Mouse (Mus musculus) adrenal gland, postnatal 4 days (tissue): Measurements from ENCODE around the gene Atrip. TPM values are rescaled to one million over a fixed set of nuclear protein-coding genes. Genes with fewer than 3 reads are reported as not detected.

ENCODE experiments used
- DNase-seq, 2 experiments: peaks; one replicate each; pipeline ENCODE4 v3.0.0; 2021 to 2022; ENCODE audit warnings: low spot score in 2 of 2, mixed read lengths in 2 of 2
- total RNA-seq, 2 experiments: library from RNA; stranded (reverse); gene quantifications; 2 replicates each; pipeline ENCODE4 v1.2.3; 2021

Gene Atrip
- total RNA-seq, 2 experiments from 2014 or later, result 20.7 to 21.3 TPM

DNA sequence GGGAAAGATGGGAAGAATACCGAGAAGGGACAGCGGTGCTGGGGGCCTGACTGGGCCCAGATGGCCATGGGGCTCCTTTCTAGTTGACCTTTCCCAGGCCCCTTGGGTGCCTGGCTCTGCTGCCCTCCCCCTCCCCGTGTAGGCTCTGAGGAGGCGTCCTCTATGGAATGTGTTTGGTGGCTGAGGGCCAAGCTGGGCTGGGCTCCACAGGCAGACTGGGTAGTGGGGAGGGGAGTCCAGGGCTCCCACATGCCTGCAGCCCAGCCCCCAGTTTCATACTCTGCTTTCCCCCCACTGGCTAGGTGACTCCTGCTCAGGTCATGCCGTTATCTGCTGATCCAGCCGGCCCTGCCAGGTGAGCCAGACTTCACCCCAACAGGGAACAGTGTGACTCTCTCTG is 25.0 kb upstream of the Atrip start:
- no peak for DNase-seq

DNA sequence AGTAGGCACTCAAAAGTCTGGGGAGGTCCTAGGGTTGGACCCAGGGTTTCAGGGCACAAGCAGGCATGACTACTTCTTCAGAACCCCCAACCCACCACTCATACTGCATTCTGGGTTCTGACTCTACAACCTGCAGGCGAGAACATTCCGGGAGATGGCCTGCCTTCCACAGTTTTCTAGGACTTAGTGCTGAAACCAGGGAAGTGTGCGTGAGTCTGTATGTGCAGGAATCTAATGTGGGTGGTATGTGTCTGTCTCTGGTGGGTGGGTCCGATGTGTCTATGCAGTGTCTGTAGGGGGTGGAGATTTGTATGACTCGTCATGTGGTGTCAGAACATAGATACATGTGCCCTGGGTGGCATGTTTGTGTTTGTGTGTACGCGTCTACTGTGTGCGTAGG is 24.4 kb upstream of the Atrip start:
- DNase-seq, result no peak

DNA sequence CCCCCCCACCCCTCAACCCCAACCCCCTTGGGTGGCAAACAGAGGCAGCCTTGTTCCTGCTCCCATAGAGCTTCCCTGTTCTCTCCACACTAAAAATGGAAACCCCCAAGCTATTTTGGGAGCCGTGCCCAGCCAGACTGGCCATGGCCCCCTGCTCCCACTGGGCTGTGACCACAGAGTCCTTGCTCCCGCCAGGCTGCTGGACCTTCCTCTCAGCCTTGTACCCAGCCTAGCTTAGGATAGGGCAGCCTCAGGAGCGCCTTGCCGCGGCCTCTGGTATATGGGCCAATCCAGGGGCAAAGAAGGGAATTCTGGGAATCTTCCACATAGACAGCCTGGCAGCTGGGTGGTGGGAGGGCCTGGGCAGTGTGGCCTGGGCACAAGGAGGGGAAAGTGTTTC is 23.9 kb upstream of the Atrip start:
- DNase-seq, result peak in 1 of 2 experiments; percentile 51

DNA sequence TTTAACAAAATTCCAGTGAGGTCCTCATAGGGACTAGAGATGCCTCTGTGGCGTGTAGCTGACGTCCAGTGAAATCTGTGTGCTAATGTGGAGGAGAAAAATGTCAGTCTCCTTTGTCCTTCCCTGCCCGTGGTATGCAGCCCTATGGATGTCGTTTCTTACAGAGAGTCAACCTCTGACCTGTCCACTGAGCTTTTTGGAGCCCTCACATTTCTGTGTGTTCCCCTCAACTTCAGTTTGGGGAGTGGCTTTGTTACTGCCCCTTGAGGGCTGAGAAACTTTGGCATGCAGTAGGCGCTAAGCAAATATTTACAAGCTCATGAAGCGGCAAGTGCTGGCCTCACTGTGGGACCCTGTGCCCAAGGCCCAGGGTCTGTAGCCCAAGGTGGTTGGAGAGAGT is 23.4 kb upstream of the Atrip start:
- no peak for DNase-seq

DNA sequence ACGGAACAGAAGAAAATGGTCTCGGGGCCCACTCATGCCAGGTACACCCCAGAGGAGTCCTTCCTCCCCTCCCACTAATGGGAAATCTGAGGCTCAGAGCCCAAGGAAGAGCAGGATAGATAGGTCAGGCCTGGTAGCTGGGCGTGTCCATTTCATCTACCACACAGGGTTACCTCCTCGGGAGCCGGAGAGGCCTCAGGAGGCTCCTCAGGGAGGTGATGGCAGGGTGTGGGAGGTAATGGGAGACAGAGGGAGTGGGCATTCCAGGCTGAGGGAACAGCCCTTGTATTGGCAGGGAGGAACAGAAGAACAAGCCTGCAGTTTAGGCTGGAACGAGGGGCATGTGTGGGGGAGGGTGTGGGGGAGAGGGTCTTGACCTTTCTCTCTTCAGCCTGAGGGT is 22.9 kb upstream of the Atrip start:
- no peak for DNase-seq

DNA sequence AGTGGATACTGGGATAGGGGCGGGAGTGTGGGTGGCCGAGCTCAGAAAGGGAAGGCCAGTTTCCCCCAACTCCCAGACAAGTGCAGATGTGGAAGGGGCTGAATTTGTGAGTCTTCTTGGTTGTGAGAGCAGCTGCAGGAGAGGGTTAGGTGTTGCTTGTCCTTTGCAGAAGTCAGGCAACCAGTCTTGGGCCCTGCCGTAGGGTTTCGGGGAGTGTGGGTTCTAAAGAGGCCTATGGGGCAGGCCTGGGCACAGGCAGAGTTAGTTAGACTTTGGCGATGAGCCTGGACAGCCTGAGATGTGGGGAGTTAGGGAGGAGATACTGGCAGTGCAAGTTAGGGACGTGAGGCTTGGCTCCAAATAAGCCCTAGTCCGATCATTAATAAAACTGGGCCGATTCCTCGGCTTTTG is 22.3 kb upstream of the Atrip start:
- DNase-seq, result no peak

DNA sequence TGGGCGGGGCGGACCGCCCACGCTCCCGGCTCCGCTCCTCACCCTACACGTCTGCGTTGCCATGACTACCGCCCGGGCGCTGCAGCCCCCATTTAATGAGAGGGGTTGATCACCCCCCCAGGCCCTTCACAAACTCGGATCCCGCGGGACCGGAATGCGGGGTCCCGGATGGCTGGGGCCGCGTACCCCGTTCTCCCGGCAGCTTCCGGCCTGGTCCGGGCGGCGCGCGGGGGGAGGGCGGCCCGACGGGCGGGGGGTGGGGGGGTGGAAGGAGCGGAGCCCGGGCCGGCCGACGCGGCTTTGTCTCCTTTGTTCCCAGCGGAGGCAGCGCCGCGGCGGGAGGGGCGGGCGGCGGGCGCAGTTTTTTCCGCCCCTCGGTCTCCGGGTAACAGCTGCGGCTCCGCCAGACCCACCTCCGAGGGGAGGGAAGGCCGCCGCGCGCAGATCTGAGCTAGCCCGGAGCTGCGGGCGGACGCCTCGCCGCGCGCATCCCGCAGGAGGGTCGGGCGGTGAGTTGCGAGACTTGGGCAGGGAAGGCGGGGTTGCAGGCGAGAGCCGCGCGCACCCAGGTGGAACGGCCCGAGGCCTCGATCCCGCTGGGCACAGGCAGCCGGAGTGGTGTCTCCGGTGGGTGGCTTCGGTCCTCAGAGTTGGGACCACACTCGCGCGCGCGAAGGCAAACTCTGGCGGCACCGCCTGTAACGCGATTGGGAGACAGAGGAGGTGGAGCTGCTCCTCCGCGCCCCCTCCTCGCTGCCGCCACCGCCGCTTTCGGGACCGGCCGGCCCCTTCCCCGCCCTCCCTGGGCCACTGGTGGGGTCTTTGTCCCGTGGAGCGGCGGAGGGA is 21.4 kb upstream of the Atrip start, which contains the start of gene Plxnb1:
TSS of gene Plxnb1 (plus strand) at position 253 of the 846 bp plus-strand sequence.
- DNase-seq, result peak; percentile 54 to 56

DNA sequence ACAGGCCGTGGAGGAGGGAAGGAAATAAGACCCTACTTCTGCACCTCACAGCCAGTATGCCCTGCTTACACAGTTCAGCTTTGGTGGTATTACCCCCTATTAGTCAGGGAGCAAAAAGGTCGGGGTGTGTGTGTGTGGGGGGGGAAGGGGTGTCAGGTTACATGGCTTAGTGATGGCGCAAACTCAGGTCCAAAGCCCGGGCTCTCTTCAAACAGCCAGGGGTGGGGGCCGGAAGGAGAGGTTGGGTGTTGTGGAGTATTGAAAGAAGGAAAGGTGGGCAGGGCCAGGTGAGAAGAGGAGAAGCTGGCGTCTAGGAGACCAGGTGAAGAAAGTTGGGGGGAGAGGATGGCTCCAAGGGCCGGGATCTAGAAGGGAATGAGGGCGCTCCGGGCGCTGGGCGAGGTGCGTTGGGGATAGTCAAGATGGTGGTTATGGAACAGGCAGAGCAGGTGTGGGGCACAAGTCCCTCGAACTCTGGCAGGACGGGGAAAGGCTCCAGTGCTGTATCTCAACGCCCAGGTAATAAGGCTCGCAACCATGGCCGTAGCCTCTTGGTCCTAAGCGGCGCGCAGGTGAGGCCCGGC is 20.7 kb upstream of the Atrip start:
- no peak for DNase-seq

DNA sequence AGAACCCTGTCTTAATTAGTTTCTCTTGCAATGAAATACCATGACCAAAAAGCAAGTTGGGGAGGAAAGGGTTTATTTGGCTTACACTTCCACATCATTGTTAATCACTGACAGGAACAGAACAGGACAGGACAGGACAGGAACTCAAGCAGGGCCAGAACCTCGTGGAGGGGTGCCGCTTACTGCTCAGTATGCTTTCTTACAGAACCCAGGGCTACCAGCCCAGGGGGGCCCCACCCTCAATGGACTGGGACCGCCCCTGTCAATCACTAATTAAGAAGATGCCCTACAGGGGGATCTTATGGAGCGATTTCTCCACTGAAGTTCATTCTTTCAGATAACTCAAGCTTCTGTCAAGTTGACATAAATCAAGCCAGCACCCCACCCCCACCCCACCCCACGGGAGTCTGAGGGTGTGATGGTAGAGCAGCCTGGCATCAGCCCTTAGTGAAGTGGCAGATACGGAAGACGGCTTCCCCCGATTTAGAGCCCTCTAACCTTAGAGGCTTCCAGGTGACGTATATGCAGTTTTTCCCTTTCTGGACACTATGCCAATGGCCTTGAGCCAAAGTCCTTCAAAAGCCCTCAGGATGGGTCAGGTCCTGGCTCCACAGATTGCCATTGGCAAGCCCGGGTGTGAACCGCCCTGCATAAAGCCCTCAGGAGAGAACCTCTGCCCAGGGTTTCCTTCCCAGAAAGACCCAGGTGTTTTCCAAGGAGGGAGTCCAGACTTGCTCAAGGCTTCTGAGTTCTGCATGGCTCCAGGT is 20.0 kb upstream of the Atrip start:
- no peak for DNase-seq

DNA sequence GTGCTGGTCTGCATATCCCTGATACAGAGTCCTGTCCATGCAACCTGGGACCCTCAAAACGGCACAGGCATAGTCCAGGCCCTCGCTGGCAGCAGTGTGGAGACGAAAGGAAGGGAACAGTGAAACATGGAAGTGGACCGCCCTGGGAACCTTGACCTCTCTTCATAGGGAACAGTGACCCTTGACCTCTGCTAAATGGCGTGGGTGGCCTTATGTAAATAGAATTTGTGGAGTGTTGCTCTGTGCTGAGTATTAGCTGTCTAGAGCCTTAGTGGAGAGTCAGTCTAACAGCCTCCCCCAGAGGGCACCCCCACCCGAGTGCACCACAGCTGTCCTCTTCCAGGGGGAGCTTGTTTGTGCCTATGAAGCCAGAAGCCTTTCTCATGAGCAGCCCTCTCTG is 18.9 kb upstream of the Atrip start:
- no peak for DNase-seq

DNA sequence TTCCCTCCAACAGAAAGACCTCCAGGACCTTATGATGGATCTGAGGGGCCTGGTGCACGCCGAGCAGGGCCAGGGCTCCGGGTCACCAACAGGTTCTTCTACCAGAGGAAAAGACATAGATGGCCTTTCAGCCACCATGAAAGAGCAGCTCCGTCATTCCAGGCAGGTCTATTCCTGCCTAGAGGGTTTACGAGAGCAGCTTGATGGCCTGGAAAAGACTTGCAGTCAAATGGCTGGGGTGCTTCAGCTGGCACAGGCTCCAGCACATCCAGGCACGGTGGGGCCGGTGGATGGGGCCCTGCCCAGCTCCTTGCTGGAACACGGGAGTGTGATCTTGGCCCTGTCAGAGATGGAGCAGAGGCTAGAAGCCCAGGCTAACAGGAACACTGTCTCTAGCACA is 17.9 kb upstream of the Atrip start:
- DNase-seq, result no peak

DNA sequence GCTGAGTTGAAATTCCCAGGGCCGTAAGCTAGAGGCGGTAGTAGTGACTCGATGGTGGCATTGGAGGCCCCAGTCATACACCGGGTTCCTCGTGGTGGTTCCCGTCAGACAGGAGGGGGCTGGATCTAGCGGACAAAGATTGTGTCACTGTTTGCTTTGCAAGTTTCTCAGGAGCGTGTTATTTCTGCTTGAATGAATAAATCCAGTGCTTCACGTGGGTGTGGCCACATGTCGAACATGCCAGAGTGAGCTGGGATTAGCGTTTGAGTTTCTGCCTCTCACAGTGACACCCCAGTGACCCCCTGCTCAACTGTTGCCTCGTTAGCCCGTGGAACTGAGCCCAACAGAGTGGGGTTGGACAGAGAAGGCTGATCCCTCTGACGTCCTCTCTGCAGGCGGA is 16.5 kb upstream of the Atrip start:
- DNase-seq, result no peak

DNA sequence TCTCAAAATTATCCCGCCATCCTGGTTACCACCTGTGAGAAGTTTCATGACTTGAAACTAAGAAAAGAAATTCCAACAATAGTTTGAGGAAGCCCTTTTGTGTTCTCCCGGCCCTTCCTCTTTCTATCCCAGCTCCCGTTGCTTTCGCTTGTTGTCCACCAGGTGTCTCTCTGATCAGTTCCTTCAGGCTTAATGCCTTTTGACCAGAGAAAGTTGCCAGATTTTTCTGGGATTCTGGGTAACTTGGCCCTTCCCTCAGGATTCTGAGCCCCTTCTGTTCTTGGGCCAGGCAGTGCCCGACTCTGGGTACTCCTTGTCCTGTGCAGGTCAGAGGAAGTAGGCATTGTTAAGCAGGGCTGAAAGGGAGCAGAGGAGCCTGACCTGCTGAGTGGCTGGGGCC is 14.1 kb upstream of the Atrip start:
- no peak for DNase-seq

DNA sequence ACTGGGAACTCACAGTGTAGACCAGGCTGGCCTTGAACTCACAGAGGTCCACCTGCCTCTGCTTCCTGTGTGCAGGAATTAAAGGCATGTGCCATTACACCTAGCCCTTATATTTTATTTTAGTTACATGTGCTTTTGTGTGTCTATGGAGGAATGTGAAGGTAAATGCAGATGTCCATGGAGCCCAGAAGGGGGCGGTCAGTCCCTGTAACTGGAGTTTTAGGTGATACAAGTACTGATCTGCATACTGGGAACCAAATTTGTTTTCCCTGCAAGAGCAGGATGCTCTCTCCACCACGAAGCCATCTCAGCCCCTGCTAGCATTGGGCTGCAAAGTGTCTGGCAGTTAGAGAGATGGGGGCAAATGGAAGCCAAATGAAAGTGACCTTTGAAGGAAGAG is 11.0 kb upstream of the Atrip start:
- DNase-seq, result no peak

DNA sequence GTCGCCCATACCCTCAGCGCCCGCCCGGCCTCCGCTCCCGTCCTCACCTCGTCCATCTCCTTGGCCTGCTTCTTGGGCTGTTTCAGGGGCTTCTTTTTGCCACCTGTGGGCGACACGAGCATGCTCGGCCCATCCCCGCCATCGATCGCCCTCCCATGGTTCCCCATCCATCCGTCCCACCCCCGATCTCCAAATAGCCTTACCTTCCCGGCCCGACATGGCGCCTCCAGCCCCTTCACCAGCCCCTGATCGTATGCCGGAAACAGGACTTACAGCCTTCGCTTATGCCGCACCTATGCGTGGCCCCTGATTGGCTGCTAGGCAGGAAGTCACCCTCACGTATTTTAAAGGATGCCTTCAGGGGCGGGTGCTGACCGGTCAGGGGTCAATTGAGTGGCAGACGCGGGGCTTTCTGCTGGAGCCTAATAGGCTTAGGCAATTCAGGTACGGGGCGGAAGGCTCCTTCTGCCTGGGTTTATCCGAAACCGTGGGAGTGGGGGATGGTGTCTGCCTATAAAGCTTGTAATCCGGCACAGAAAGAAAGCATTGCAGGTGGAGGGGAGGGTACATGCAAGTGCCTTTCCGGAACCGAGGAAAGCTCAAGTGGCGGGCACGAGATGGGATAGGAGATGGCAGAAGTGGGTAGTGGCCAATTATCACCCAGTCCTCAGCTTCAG is 8.3 kb upstream of the Atrip start, which contains the start of the genes Ccdc51 and Tma7:
TSS of gene Ccdc51 (plus strand) at position 370 of the 677 bp plus-strand sequence.
TSS of gene Tma7 (minus strand) at position 464 of the 677 bp plus-strand sequence.
- DNase-seq, result peak in 1 of 2 experiments; percentile 77

DNA sequence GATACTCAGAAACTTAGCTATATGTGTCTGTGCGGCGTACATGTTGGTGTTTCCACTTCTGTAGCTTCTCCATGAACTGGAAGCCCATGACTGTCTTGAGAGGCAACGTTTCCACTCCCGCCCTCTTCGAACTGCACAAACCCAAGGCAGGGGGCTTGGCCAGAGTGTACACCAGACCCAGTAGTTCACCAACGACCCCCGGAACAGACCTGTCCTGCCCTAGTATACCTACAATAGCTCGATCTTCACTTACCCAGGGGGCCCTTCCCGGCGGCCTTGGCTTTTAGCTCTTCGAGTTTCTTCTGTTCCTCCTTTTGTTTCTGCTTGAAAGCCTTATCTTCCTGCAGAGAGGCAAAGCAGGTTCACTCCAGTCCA is 7.8 kb upstream of the Atrip start:
- no peak for DNase-seq

DNA sequence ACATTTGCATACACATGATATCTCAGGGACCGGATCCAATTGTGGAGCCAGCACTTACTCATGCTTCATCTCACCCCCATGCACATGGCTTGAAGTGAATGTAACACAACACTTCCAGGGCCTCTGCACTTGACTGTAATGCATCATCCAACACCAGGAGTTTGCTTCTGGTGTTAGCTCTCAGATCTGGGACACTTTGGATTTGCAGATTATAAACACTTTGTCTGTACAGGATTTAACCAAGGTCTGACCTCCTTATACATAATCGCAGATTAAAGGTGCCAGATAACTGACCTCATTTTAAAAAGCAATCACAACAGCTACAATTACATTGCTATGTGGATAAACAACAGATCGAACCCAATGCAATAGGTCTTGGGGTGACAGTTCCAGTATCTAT is 6.6 kb upstream of the Atrip start:
- DNase-seq, result no peak

DNA sequence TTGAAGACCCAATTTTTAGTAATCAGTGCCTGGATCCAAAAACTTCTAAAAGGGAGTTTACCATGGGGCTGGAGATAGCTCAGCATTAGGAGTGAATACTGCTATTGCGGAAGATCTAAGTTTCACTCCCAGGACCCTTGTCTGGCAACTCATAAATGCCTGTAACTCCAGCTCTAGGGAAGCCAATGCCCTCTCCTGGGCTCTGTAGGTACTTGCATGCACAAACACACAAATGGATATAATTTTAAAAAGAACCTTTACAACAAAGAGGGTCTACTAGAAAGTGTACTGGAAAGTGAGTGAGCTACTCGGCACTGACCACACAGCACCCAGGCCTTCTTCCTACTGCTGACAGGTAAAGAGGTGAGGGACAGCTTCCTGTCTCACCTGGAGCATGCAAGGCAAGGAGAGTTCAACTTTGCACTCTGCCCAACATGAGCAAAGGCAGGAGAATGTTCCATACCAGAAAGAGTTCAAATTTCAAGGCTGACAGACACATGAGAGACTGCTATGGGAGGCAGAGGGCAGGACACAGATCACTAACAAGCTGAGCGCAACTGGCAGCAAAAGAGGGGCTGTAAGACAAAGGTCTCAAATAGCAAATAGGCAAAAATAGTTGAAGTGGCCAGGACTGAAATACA is 5.7 kb downstream of the Atrip start:
- DNase-seq, result no peak

DNA sequence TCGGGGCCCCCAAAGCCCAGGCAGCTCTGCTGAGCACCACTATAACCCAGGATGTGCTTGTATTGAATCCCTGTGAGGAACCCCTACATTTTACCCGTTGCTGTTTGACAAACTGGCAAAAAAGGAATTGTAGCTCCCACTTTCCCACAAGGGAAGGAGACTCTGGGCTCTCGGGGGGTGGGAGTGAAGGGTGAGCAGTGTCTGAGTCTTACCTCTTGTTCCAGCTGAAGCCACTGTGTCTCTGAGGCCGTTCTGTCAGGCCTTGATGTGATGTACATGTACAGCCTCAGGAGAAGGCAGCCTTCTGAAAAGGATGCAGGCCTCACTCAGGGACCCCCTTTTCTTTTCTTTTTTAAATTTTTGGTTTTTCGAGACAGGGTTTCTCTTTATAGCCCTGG is 13.0 kb downstream of the Atrip start:
- DNase-seq, result no peak

DNA sequence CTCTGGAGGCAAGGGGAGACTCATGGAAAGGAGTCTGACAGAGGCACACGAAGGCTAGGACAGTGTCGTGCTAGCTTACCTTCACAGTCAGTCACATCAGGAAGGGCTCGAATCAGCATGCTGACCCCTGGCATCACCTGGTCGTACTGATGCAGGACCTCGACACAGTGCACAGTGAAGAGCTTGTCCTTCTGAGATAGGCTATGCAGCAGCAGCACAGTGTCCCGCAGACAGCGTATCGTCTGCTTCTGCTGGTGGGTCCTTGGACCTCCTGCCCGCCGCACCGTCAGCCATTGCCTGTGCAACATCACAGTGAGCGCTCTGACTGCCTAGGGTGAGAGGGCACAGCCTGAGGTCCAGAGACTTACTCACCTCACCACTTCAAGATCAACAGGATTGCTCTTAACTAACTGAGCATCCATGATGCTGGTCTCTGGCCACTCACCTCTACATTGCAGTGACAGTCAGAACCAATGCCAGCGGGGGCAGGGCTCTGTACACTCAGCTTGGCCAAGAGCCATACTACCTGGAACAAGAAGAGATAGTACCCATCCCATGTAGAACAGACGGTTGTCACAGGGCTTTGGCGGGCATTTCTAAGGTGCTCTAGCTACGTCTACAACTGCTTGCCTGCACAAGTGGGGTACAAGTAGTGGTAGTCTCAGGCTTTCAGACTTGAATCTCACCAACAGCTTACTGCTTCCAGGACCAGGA is 13.6 kb downstream of the Atrip start:
- peak in 1 of 2 experiments; percentile 3 for DNase-seq
